Mouse (Mus musculus) heart, embryonic 15.5 days (tissue): ENCODE results near the gene Tubgcp6. TPM values are rescaled to one million over a fixed set of nuclear protein-coding genes. Genes with fewer than 3 reads are reported as not detected.

Experiments used
- ATAC-seq: fragments of 200-750 bp; cut with Nextera tagmentation; replicated peaks from 2 replicates; pipeline ENCODE4 v1.8.0; 2017; ENCODE audit warnings: low read depth, moderate TSS enrichment; ENCODE audit not compliant: insufficient number of reproducible peaks, insufficient read depth, low FRiP score
- H3K27ac ChIP-seq: fragments of 300-500 bp; sonication (generic); 2 replicates; pipeline ENCODE4 v1.5.1; 2015; ENCODE audit warnings: mild to moderate bottlenecking, inconsistent platforms
- H3K27me3 ChIP-seq: fragments of 300-500 bp; sonication (generic); 2 replicates; pipeline ENCODE4 v1.6.1; 2015; ENCODE audit warnings: inconsistent platforms
- H3K36me3 ChIP-seq: fragments of 300-500 bp; sonication (generic); 2 replicates; pipeline ENCODE4 v1.6.1; 2015; ENCODE audit warnings: mild to moderate bottlenecking, inconsistent platforms
- H3K4me1 ChIP-seq: fragments of 300-500 bp; sonication (generic); replicated peaks from 2 replicates; pipeline ENCODE4 v1.6.1; 2015; ENCODE audit warnings: inconsistent platforms
- H3K4me2 ChIP-seq: fragments of 300-500 bp; sonication (generic); 2 replicates; pipeline ENCODE4 v1.6.1; 2015; ENCODE audit warnings: inconsistent platforms, mild to moderate bottlenecking, moderate library complexity
- H3K4me3 ChIP-seq: fragments of 300-500 bp; sonication (generic); 2 replicates; pipeline ENCODE4 v1.5.1; 2015; ENCODE audit warnings: mild to moderate bottlenecking, inconsistent platforms
- H3K9ac ChIP-seq: fragments of 300-500 bp; sonication (generic); 2 replicates; pipeline ENCODE4 v1.6.1; 2015; ENCODE audit warnings: mild to moderate bottlenecking, inconsistent platforms
- H3K9me3 ChIP-seq: fragments of 300-500 bp; sonication (generic); replicated peaks from 2 replicates; pipeline ENCODE4 v1.6.1; 2016; ENCODE audit warnings: inconsistent platforms
- WGBS: fragments of 180-500 bp; shearing (Covaris S2); methylation state at CpG from one replicate; pipeline ENCODE4 v1.1.7; 2015; ENCODE audit warnings: mixed read lengths; 5-methylcytosine and 5-hydroxymethylcytosine counted together
- polyA plus RNA-seq: library from polyadenylated mRNA; unstranded; fragments of >200 nt; fragmentation: Nextera tagmentation; extraction: Ambion mirVana; gene quantifications from 2 replicates; pipeline ENCODE4 v1.2.1, GENCODE M21; 2015

Tubgcp6 gene
- polyA plus RNA-seq, 1 experiment from 2014 or later: 7.9 TPM

GRCm38 (mm10) chr15:89150041-89150390 is 27.1 kb upstream of the Tubgcp6 start:
- ATAC-seq: no peak
- Histone ChIP-seq H3K9ac (no peak overlapping the region), H3K27me3 (peaks cover 50% of the 10 kb centered on the region)

GRCm38 (mm10) chr15:89149271-89150040 is 26.5 kb upstream of the Tubgcp6 start, which contains the start of gene Mapk11:
Gene Mapk11, minus strand, starts transcription at chr15:89149628.
- H3K4me1 ChIP-seq: peaks cover 37% of the 10 kb centered on the region
- H3K9me3 ChIP-seq: no peaks in the 10 kb centered on the region
- no peak within 1 kb of the TSS; the same call in 1 of the 2 replicates for H3K27ac ChIP-seq
- peaks cover 9% of the 10 kb centered on the region; the same call in 1 of the 2 replicates for H3K36me3 ChIP-seq
- peak within 1 kb of the TSS; percentile 75 for H3K4me3 ChIP-seq
- H3K27me3 ChIP-seq: peaks cover 55% of the 10 kb centered on the region
- ATAC-seq: peak; percentile 56
- H3K4me2 ChIP-seq: peak within 1 kb of the TSS; percentile 97
- WGBS: under 1% methylated on average over 45 of the region's 61 CpGs
- peak within 1 kb of the TSS; percentile 64 for H3K9ac ChIP-seq

More at GRCm38 (mm10) chr15:89150041-89150390, 27.1 kb upstream of the Tubgcp6 start:
- Histone ChIP-seq H3K27ac (no peak overlapping the region), H3K4me3 (peak overlapping the region; percentile 75), H3K36me3 (peaks cover 13% of the 10 kb centered on the region), H3K4me1 (peaks cover 37% of the 10 kb centered on the region), H3K4me2 (peak overlapping the region; percentile 97), H3K9me3 (no peaks in the 10 kb centered on the region)
- 3% methylated on average over 13 of the region's 13 CpGs for WGBS

- Histone ChIP-seq H3K9ac (peak overlapping the region; percentile 64), H3K27ac (no peak overlapping the region; the same call in 1 of the 2 replicates), H3K9me3 (no peaks in the 10 kb centered on the region), H3K4me1 (peaks cover 37% of the 10 kb centered on the region), H3K36me3 (peaks cover 1% of the 10 kb centered on the region; the same call in 1 of the 2 replicates), H3K4me2 (peak overlapping the region; percentile 97), H3K27me3 (peaks cover 63% of the 10 kb centered on the region), H3K4me3 (peak overlapping the region; percentile 75)
- 5% methylated on average over 25 of the region's 25 CpGs for WGBS
- no peak for ATAC-seq
Observed at GRCm38 (mm10) chr15:89148496-89149270, 25.8 kb upstream of the Tubgcp6 start.

- WGBS: 69% methylated on average over 4 of the region's 4 CpGs
- H3K4me3 ChIP-seq: peak overlapping the region; percentile 75; the same call in 1 of the 2 replicates
- no peaks in the 10 kb centered on the region for H3K9me3 ChIP-seq
- no peak overlapping the region for H3K9ac ChIP-seq
- no peaks in the 10 kb centered on the region for H3K36me3 ChIP-seq
- peaks cover 37% of the 10 kb centered on the region for H3K4me1 ChIP-seq
- H3K27me3 ChIP-seq: peaks cover 67% of the 10 kb centered on the region
- H3K27ac ChIP-seq: no peak overlapping the region
- H3K4me2 ChIP-seq: no peak overlapping the region
- no peak for ATAC-seq
Observed at GRCm38 (mm10) chr15:89147895-89148294, 25.0 kb upstream of the Tubgcp6 start.

GRCm38 (mm10) chr15:89147456-89147855 is 24.5 kb upstream of the Tubgcp6 start:
- 0 out of 2 replicates have a peak overlapping the region, but pooled peaks have one; percentile 3 for H3K4me3 ChIP-seq
- H3K36me3 ChIP-seq: no peaks in the 10 kb centered on the region
- WGBS: 22% methylated on average over 10 of the region's 10 CpGs
- no peak overlapping the region for H3K9ac ChIP-seq
- no peak for ATAC-seq
- H3K4me2 ChIP-seq: 0 out of 2 replicates have a peak overlapping the region, but pooled peaks have one; percentile 51
- peaks cover 70% of the 10 kb centered on the region for H3K27me3 ChIP-seq
- H3K27ac ChIP-seq: no peak overlapping the region
- peaks cover 37% of the 10 kb centered on the region for H3K4me1 ChIP-seq
- no peaks in the 10 kb centered on the region for H3K9me3 ChIP-seq

GRCm38 (mm10) chr15:89147024-89147423 is 24.1 kb upstream of the Tubgcp6 start:
- Histone ChIP-seq H3K36me3 (no peaks in the 10 kb centered on the region), H3K9me3 (no peaks in the 10 kb centered on the region), H3K4me3 (peak overlapping the region; percentile 30), H3K4me1 (peaks cover 37% of the 10 kb centered on the region), H3K4me2 (peak overlapping the region; percentile 51), H3K27ac (no peak overlapping the region), H3K27me3 (peaks cover 74% of the 10 kb centered on the region), H3K9ac (no peak overlapping the region)
- 10% methylated on average over 16 of the region's 16 CpGs for WGBS
- no peak for ATAC-seq

GRCm38 (mm10) chr15:89146537-89146936 is 23.6 kb upstream of the Tubgcp6 start:
- 0 out of 2 replicates have a peak, but pooled peaks have one; percentile 8 for ATAC-seq
- Histone ChIP-seq H3K4me3 (peak overlapping the region; percentile 30), H3K4me1 (peaks cover 38% of the 10 kb centered on the region), H3K27ac (no peak overlapping the region), H3K36me3 (no peaks in the 10 kb centered on the region), H3K9ac (no peak overlapping the region), H3K9me3 (no peaks in the 10 kb centered on the region), H3K4me2 (peak overlapping the region; percentile 51), H3K27me3 (peaks cover 79% of the 10 kb centered on the region)
- 2% methylated on average over 27 of the region's 27 CpGs for WGBS

GRCm38 (mm10) chr15:89145813-89146350 is 23.0 kb upstream of the Tubgcp6 start:
- Histone ChIP-seq H3K9ac (no peak overlapping the region), H3K4me2 (peak overlapping the region; percentile 51), H3K4me1 (peaks cover 44% of the 10 kb centered on the region), H3K4me3 (no peak overlapping the region), H3K27ac (no peak overlapping the region), H3K27me3 (peaks cover 86% of the 10 kb centered on the region), H3K36me3 (no peaks in the 10 kb centered on the region), H3K9me3 (no peaks in the 10 kb centered on the region)
- 66% methylated on average over 24 of the region's 24 CpGs for WGBS
- no peak for ATAC-seq

- 79% methylated on average over 11 of the region's 11 CpGs for WGBS
Observed at GRCm38 (mm10) chr15:89144965-89145364, 22.1 kb upstream of the Tubgcp6 start.

GRCm38 (mm10) chr15:89143134-89143533 is 20.2 kb upstream of the Tubgcp6 start:
- no peaks in the 10 kb centered on the region for H3K9me3 ChIP-seq
- H3K4me2 ChIP-seq: no peak overlapping the region
- H3K36me3 ChIP-seq: no peaks in the 10 kb centered on the region
- peaks cover 85% of the 10 kb centered on the region for H3K27me3 ChIP-seq
- WGBS: 64% methylated on average over 2 of the region's 2 CpGs
- H3K4me1 ChIP-seq: peaks cover 41% of the 10 kb centered on the region
- ATAC-seq: no peak
- no peak overlapping the region for H3K9ac ChIP-seq
- H3K27ac ChIP-seq: no peak overlapping the region
- no peak overlapping the region for H3K4me3 ChIP-seq

More at GRCm38 (mm10) chr15:89144965-89145364, 22.1 kb upstream of the Tubgcp6 start:
- Histone ChIP-seq H3K9me3 (no peaks in the 10 kb centered on the region), H3K4me3 (no peak overlapping the region), H3K36me3 (no peaks in the 10 kb centered on the region), H3K27ac (no peak overlapping the region), H3K27me3 (peaks cover 94% of the 10 kb centered on the region), H3K4me1 (peaks cover 50% of the 10 kb centered on the region), H3K9ac (no peak overlapping the region), H3K4me2 (no peak overlapping the region)
- no peak for ATAC-seq

GRCm38 (mm10) chr15:89141905-89142304 is 19.0 kb upstream of the Tubgcp6 start:
- Histone ChIP-seq H3K4me3 (no peak overlapping the region), H3K36me3 (no peaks in the 10 kb centered on the region), H3K27me3 (peaks cover 73% of the 10 kb centered on the region), H3K4me1 (peaks cover 44% of the 10 kb centered on the region), H3K9ac (no peak overlapping the region), H3K9me3 (no peaks in the 10 kb centered on the region), H3K4me2 (no peak overlapping the region), H3K27ac (no peak overlapping the region)
- no peak for ATAC-seq
- 47% methylated on average over 4 of the region's 4 CpGs for WGBS
